Mouse (Mus musculus) bone marrow macrophage, adult 2 months (primary cell): Measurements from ENCODE around the gene Akna.

Experiments used
- CTCF ChIP-seq: IDR thresholded peaks from 2 replicates; pipeline ENCODE4 v1.5.1; 2012; ENCODE audit warnings: low read depth, mild to moderate bottlenecking, low read length, moderate library complexity
- POLR2A ChIP-seq: IDR thresholded peaks from 2 replicates; pipeline ENCODE4 v1.6.1; 2012; ENCODE audit warnings: mild to moderate bottlenecking, low read depth, low read length, borderline replicate concordance

DNA sequence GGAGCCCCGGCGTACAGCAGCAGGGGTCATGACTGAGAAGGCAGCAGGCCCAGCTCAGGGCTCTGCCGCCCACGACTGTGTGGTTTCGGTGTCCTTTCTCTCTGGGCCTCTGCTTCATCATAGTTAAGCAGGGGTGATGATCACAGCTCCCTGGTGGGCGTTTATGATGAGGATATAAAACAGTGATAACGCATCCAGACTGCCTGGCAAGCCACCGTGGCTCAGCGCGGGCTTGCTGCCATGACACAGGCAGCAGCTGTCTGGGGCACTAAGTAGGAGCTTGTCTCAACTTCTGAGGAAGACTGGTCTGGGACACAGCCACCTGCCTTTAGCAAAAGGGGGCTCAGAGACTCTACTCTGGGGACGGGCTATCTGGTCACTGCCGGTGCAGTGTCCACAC is 19.7 kb downstream of the Akna start:
- TF ChIP-seq CTCF (no peak), POLR2A (no peak)
